Mouse (Mus musculus) midbrain, embryonic 16.5 days (tissue): Measurements from ENCODE around the gene Cdc25a. TPM values are rescaled to one million over a fixed set of nuclear protein-coding genes. Genes with fewer than 3 reads are reported as not detected.

ENCODE experiments used
- ATAC-seq: fragments of 200-750 bp; cut with Nextera tagmentation; 2 replicates; pipeline ENCODE4 v1.8.0; 2017; ENCODE audit warnings: moderate TSS enrichment
- H3K27ac ChIP-seq: fragments of 300-500 bp; sonication (generic); 2 replicates; pipeline ENCODE4 v1.5.1; 2014; ENCODE audit warnings: mild to moderate bottlenecking, low read length, mixed read lengths
- H3K27me3 ChIP-seq: fragments of 300-500 bp; sonication (generic); 2 replicates; pipeline ENCODE4 v1.6.1; 2014; ENCODE audit warnings: low read depth, low read length, mixed read lengths; ENCODE audit not compliant: control insufficient read depth, insufficient read depth
- H3K36me3 ChIP-seq: fragments of 300-500 bp; sonication (generic); 2 replicates; pipeline ENCODE4 v1.6.1; 2014; ENCODE audit warnings: mild to moderate bottlenecking, low read length, moderate library complexity, mixed read lengths; ENCODE audit not compliant: control insufficient read depth, insufficient read depth
- H3K4me1 ChIP-seq: fragments of 300-500 bp; sonication (generic); 2 replicates; pipeline ENCODE4 v1.6.1; 2014; ENCODE audit warnings: mild to moderate bottlenecking, low read length, mixed read lengths; ENCODE audit not compliant: control insufficient read depth, insufficient read depth
- H3K4me2 ChIP-seq: fragments of 300-500 bp; sonication (generic); 2 replicates; pipeline ENCODE4 v1.6.1; 2014; ENCODE audit warnings: mild to moderate bottlenecking, low read length, mixed read lengths
- H3K4me3 ChIP-seq: fragments of 300-500 bp; sonication (generic); 2 replicates; pipeline ENCODE4 v1.5.1; 2014; ENCODE audit warnings: low read depth, mild to moderate bottlenecking, low read length, moderate library complexity, mixed read lengths
- H3K9ac ChIP-seq: fragments of 300-500 bp; sonication (generic); 2 replicates; pipeline ENCODE4 v1.6.1; 2014; ENCODE audit warnings: low read depth, low read length, mixed read lengths
- H3K9me3 ChIP-seq: fragments of 300-500 bp; sonication (generic); replicated peaks from 2 replicates; pipeline ENCODE4 v1.6.1; 2014; ENCODE audit warnings: mild to moderate bottlenecking, low read length, mixed read lengths; ENCODE audit not compliant: control insufficient read depth, poor library complexity, severe bottlenecking
- WGBS: fragments of 180-500 bp; shearing (Covaris S2); extraction: QIAGEN DNeasy Blood & Tissue Kit; methylation state at CpG from one replicate; pipeline ENCODE4 v1.1.7; 2014; 5-methylcytosine and 5-hydroxymethylcytosine counted together
- polyA plus RNA-seq: library from polyadenylated mRNA; unstranded; fragments of >200 nt; fragmentation: Nextera tagmentation; extraction: Ambion mirVana; gene quantifications from 2 replicates; pipeline ENCODE4 v1.2.1, GENCODE M21; 2015

The Cdc25a gene
- polyA plus RNA-seq, 1 experiment from 2014 or later, result 9.9 TPM

DNA sequence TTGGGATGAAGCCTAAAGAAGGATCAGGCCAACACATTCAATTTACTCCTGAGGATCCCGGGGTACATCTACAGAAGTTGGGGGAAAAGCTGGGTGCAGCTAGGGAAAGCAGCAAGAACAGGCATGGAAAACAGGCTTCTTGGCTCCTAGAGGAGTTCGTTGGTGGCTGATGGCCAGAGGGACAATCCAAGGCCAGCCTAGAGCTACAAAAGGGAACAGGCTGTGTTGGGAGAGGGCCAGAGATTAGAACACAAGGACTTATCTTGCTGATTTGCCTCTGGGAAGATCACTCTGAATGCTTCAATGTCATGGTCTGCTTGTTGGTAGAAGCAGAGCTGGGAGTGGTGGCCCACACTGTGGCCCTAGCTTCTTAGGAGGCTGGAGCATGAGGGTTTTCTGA is 42.6 kb downstream of the Cdc25a start:
- 89% methylated on average over 2 of the region's 2 CpGs for WGBS
- Histone ChIP-seq H3K4me2 (no peak overlapping the region), H3K4me3 (no peak overlapping the region), H3K4me1 (no peaks in the 10 kb centered on the region), H3K36me3 (no peaks in the 10 kb centered on the region), H3K27ac (no peak overlapping the region), H3K27me3 (no peaks in the 10 kb centered on the region), H3K9ac (no peak overlapping the region), H3K9me3 (no peaks in the 10 kb centered on the region)
- ATAC-seq, result no peak

DNA sequence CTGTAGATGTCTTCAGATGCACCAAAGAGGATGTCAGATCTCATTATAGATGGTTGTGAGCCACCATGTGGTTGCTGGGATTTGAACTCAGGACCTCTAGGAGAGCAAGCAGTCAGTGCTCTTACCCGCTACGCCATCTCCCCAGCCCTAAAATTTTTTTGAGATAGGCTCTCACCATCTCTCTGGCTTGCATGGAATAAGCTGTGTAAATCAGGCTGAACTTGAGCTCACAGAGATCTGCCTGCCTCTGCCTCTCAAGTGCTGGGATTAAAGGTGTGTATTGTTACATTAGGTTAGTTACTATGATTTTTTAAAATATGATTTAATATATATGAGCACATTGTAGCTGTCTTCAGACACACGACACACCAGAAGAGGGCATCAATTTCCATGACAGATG is 53.8 kb downstream of the Cdc25a start:
- 97% methylated on average over 3 of the region's 3 CpGs for WGBS
- H3K9ac ChIP-seq, result no peak overlapping the region
- H3K9me3 ChIP-seq, result no peaks in the 10 kb centered on the region
- no peak for ATAC-seq
- no peak overlapping the region for H3K27ac ChIP-seq
- H3K36me3 ChIP-seq, result no peaks in the 10 kb centered on the region
- H3K4me3 ChIP-seq, result no peak overlapping the region
- H3K27me3 ChIP-seq, result no peaks in the 10 kb centered on the region
- H3K4me1 ChIP-seq, result peaks cover 6% of the 10 kb centered on the region
- H3K4me2 ChIP-seq, result no peak overlapping the region

DNA sequence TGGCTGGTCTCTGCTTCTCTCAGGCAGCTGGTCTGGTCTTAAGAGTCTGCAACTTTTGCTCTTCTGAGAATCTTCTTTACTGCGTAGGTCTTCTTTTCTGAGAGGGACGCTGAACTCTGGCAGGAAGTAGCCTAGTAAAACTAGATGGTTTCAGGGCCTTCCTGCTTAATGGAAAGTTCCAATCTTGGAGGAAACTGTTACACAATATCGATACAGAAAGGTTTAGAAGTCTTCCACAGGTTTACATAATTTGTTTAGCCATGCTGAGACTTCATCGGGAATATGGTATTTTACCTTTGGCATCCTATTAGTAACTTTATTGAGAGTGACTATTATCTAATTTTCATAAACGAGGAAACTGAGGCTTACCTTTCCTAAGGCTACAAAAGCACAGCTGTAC is 54.7 kb downstream of the Cdc25a start:
- no peak overlapping the region for H3K4me2 ChIP-seq
- H3K4me1 ChIP-seq, result peaks cover 6% of the 10 kb centered on the region
- no peaks in the 10 kb centered on the region for H3K36me3 ChIP-seq
- no peak overlapping the region for H3K27ac ChIP-seq
- 91% methylated on average over 5 of the region's 5 CpGs for WGBS
- no peaks in the 10 kb centered on the region for H3K27me3 ChIP-seq
- ATAC-seq, result no peak
- H3K9ac ChIP-seq, result no peak overlapping the region
- H3K9me3 ChIP-seq, result no peaks in the 10 kb centered on the region
- no peak overlapping the region for H3K4me3 ChIP-seq

DNA sequence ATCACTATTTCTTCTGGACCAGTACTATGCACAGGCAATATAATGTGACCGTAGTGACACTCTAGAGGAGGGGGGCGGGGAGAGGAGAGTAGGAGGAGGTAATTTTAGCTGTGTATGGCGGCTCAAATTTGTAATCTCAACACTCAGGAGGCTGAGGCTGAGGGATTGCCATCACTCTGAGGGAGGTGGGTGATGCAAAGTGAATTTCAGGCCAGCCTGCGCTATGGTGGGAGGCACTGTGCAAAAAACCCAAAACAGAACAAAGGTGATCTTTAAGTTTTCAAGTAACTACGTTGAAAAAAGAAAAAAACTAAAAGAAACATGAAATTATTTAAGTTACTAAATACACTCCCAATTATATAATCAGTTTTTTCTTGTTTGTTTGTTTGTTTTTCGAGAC is 55.4 kb downstream of the Cdc25a start:
- no peak for ATAC-seq
- Histone ChIP-seq H3K4me1 (peaks cover 6% of the 10 kb centered on the region), H3K27ac (peak overlapping the region; percentile 88), H3K9me3 (no peaks in the 10 kb centered on the region), H3K27me3 (no peaks in the 10 kb centered on the region), H3K9ac (peak overlapping the region; percentile 58; the same call in 1 of the 2 replicates), H3K36me3 (no peaks in the 10 kb centered on the region), H3K4me3 (peak overlapping the region; percentile 97), H3K4me2 (peak overlapping the region; percentile 48)
- WGBS, result 78% methylated on average over 6 of the region's 6 CpGs

DNA sequence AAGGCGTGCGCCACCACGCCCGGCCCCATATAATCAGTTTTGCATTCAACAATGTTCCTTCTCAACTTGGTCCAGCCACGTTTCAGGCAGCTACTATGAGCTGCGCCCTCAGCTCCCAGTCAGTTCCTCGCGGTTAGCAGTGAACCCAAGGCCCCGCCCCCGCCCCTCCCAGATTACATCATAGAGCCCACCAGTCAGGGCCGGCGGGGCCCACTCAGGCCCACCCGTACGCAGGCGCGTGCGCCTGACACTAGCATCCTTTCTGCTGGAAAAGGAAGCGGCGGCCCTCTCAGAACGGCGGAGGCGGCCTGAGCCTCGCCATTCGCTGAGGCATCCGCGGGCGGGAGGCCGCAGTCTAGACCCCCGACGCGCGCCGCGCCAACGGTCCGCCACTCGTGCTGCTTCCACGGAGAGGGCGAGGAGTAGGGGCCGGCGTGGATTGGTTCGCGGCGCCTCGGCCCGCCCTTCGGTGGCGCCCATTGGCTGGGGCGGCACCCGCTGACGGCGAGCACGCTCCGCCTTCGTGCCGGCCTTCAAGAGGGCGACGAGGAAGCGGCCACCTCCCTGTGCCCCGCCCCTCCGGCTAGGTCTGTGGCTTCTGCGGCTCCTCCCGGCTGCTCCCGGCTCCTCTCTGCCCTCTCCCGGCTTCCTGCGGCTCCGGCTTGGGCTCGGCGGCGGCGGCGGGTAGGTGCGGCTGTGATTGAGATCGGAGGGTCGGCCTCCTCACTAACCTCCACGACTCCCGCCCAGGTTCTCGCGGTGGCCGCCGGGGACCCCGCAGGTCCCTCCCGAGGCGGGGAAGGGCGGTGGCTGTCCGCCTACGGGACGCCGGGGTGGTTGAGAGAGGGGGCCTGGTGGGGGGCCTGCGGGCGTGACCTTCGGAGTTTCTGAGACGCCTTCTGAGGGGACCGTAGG is 56.1 kb downstream of the Cdc25a start, which contains the start of gene Map4:
Gene Map4, plus strand, starts transcription at position 204 of the 915 bp plus-strand sequence.
- Histone ChIP-seq H3K4me1 (peaks cover 6% of the 10 kb centered on the region), H3K27me3 (no peaks in the 10 kb centered on the region), H3K4me3 (peak within 1 kb of the TSS; percentile 97), H3K36me3 (no peaks in the 10 kb centered on the region), H3K27ac (peak within 1 kb of the TSS; percentile 88), H3K4me2 (peak within 1 kb of the TSS; percentile 89), H3K9ac (peak within 1 kb of the TSS; percentile 92), H3K9me3 (no peaks in the 10 kb centered on the region)
- ATAC-seq, result peak; percentile 99
- under 1% methylated on average over 72 of the region's 94 CpGs for WGBS

DNA sequence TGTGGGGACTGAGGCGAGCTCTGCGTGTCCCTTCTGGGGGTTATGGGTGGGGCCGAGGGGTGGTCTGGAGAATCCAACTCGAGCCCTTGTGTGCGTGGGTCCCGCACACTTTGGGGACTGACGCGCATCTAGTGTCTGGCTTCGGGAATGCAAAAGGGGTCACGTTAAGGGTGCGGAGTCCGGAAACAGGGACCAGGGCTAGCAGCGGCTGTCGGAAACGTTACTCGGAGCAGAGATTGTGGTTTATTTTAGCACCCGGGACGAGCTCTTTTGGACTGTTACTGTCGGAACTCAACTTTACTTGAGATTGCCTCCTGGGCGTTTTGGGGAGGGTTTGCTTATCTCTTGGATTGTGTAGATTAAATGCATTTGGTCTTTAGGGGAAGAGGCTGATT is 57.0 kb downstream of the Cdc25a start:
- Histone ChIP-seq H3K9ac (peak overlapping the region; percentile 92), H3K9me3 (no peaks in the 10 kb centered on the region), H3K4me3 (peak overlapping the region; percentile 97), H3K36me3 (no peaks in the 10 kb centered on the region), H3K27ac (peak overlapping the region; percentile 88), H3K27me3 (no peaks in the 10 kb centered on the region), H3K4me1 (peaks cover 6% of the 10 kb centered on the region), H3K4me2 (peak overlapping the region; percentile 89)
- ATAC-seq, result no peak
- WGBS, result 0% methylated on average over 20 of the region's 20 CpGs

DNA sequence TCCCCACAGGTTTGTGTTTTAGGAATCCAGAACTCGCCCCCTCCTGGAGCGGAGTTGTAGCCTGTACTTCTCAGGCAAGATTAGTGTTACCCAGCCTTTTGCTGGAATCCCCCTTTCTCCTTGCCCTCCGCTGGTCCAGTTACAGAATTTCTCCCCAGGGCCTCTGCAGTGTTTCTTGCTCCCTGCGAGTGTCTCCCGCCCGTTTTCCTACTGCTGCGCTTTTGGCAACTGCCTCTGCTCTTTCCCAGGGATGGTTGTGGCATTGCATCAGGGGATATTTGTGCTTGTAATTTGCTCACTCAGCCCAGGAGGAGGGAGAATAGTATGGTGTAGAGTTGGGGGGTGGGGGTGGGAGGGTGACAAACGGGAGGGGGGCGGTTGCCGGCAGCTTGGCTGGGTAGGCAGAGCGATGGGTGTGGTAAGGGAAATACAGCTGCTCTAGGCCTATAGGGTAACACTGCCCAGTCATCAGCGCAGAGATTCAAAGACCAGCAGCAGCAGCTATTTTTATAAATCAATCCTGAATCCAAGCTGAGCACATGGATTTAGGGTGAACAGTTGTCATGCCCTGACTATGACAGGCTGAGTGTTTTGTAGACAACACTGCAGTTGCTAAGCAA is 57.5 kb downstream of the Cdc25a start:
- WGBS, result 2% methylated on average over 12 of the region's 12 CpGs
- H3K36me3 ChIP-seq, result no peaks in the 10 kb centered on the region
- peak overlapping the region; percentile 88 for H3K27ac ChIP-seq
- peak overlapping the region; percentile 97 for H3K4me3 ChIP-seq
- peak overlapping the region; percentile 89 for H3K4me2 ChIP-seq
- peak overlapping the region; percentile 92 for H3K9ac ChIP-seq
- H3K27me3 ChIP-seq, result no peaks in the 10 kb centered on the region
- H3K4me1 ChIP-seq, result peaks cover 6% of the 10 kb centered on the region
- no peaks in the 10 kb centered on the region for H3K9me3 ChIP-seq
- no peak for ATAC-seq

DNA sequence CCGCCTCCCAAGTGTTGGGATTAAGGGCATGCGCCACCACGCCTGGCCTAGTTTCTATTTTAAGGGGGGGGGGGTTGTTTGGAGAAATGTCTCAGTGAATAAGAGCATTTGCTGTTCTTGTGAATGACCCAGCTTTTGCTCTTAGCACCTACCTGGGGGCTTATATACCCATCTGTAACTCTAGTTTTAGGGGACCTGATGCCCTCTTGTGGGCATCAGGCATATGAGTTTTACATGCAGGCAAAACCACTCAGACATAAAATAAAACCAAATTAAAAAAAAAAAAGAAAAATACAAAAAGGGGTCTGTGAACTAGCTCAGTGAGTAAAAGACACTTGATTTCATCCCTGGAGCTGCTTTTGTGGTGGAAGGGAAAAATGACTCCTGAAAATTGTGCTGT is 64.0 kb downstream of the Cdc25a start:
- WGBS, result 95% methylated on average over 3 of the region's 3 CpGs
- Histone ChIP-seq H3K36me3 (no peaks in the 10 kb centered on the region), H3K4me2 (no peak overlapping the region), H3K4me1 (no peaks in the 10 kb centered on the region), H3K9ac (no peak overlapping the region), H3K27ac (no peak overlapping the region), H3K9me3 (no peaks in the 10 kb centered on the region), H3K4me3 (no peak overlapping the region), H3K27me3 (no peaks in the 10 kb centered on the region)
- no peak for ATAC-seq

DNA sequence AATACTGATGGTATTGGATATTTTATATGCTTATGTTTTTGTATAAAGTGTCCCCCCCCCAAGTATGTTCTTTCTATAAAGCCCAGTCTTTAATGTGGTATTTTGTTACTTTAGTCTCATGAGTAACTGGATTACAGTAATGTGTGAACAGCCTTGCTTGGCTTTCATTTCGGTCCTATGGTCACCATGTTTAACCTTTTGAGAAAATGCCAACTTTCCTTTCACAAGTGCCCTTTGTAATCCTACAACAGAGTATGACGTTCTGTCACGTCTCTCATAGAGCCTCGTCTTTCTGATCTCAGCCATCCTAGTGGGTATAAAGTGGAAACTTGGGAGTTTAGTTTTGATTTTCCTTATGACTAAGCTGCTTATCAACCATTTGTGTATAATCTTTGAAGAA is 67.4 kb downstream of the Cdc25a start:
- Histone ChIP-seq H3K36me3 (no peaks in the 10 kb centered on the region), H3K27ac (no peak overlapping the region), H3K9me3 (no peaks in the 10 kb centered on the region), H3K4me2 (no peak overlapping the region), H3K27me3 (no peaks in the 10 kb centered on the region), H3K4me1 (no peaks in the 10 kb centered on the region), H3K9ac (no peak overlapping the region), H3K4me3 (no peak overlapping the region)
- WGBS, result 59% methylated on average over 4 of the region's 4 CpGs
- no peak for ATAC-seq
